Mouse (Mus musculus): ENCODE measurements around the gene Tmem108. TPM values are rescaled to one million over a fixed set of nuclear protein-coding genes. Genes with fewer than 3 reads are reported as not detected.

Gene Tmem108
- polyA plus RNA-seq, 1 experiment from 2014 or later: 38.0 TPM

- H3K27me3 ChIP-seq (ENCODE audit: control insufficient read depth, insufficient read depth, low read length): no peaks in the 10 kb centered on the region
- H3K4me3 ChIP-seq (ENCODE audit: low read depth, low read length): peak overlapping the region; percentile 85
- H3K36me3 ChIP-seq (ENCODE audit: control insufficient read depth, insufficient read depth, low read length): no peaks in the 10 kb centered on the region
- H3K9me3 ChIP-seq (ENCODE audit: control insufficient read depth, low read length): no peaks in the 10 kb centered on the region
- no peak overlapping the region for H3K9ac ChIP-seq (replicated peaks; ENCODE audit: low read depth, low read length)
- WGBS: 31% methylated on average over 8 of the region's 8 CpGs
- H3K27ac ChIP-seq (ENCODE audit: low read depth, low read length): no peak overlapping the region
- ATAC-seq (ENCODE audit: low read depth): no peak
- H3K4me1 ChIP-seq (ENCODE audit: control insufficient read depth, insufficient read depth, low read length): peaks cover 3% of the 10 kb centered on the region; the same call in 1 of the 2 replicates
- peak overlapping the region; percentile 58 for H3K4me2 ChIP-seq (ENCODE audit: low read depth, low read length)
Measured at GRCm38 (mm10) chr9:103760356-103760755, 1.3 kb downstream of the Tmem108 start.

GRCm38 (mm10) chr9:103759829-103760228 is 1.8 kb downstream of the Tmem108 start:
- Histone ChIP-seq H3K9ac (replicated peaks; ENCODE audit: low read depth, low read length) (no peak overlapping the region), H3K4me2 (ENCODE audit: low read depth, low read length) (peak overlapping the region; percentile 58), H3K9me3 (ENCODE audit: control insufficient read depth, low read length) (no peaks in the 10 kb centered on the region), H3K36me3 (ENCODE audit: control insufficient read depth, insufficient read depth, low read length) (no peaks in the 10 kb centered on the region), H3K27me3 (ENCODE audit: control insufficient read depth, insufficient read depth, low read length) (no peaks in the 10 kb centered on the region), H3K4me1 (ENCODE audit: control insufficient read depth, insufficient read depth, low read length) (peaks cover 3% of the 10 kb centered on the region; the same call in 1 of the 2 replicates), H3K27ac (ENCODE audit: low read depth, low read length) (no peak overlapping the region), H3K4me3 (ENCODE audit: low read depth, low read length) (peak overlapping the region; percentile 85)
- 56% methylated on average over 9 of the region's 9 CpGs for WGBS
- no peak for ATAC-seq (ENCODE audit: low read depth)

GRCm38 (mm10) chr9:103758930-103759695 is 2.5 kb downstream of the Tmem108 start:
- H3K4me3 ChIP-seq (ENCODE audit: low read depth, low read length): peak overlapping the region; percentile 85
- WGBS: 27% methylated on average over 20 of the region's 20 CpGs
- H3K36me3 ChIP-seq (ENCODE audit: control insufficient read depth, insufficient read depth, low read length): no peaks in the 10 kb centered on the region
- ATAC-seq (ENCODE audit: low read depth): no peak
- H3K4me2 ChIP-seq (ENCODE audit: low read depth, low read length): peak overlapping the region; percentile 58
- H3K27ac ChIP-seq (ENCODE audit: low read depth, low read length): no peak overlapping the region
- H3K4me1 ChIP-seq (ENCODE audit: control insufficient read depth, insufficient read depth, low read length): peaks cover 3% of the 10 kb centered on the region; the same call in 1 of the 2 replicates
- H3K27me3 ChIP-seq (ENCODE audit: control insufficient read depth, insufficient read depth, low read length): no peaks in the 10 kb centered on the region
- no peak overlapping the region for H3K9ac ChIP-seq (replicated peaks; ENCODE audit: low read depth, low read length)
- no peaks in the 10 kb centered on the region for H3K9me3 ChIP-seq (ENCODE audit: control insufficient read depth, low read length)

- 81% methylated on average over 7 of the region's 7 CpGs for WGBS
- Histone ChIP-seq H3K9me3 (ENCODE audit: control insufficient read depth, low read length) (no peaks in the 10 kb centered on the region), H3K4me2 (ENCODE audit: low read depth, low read length) (peak overlapping the region; percentile 58), H3K36me3 (ENCODE audit: control insufficient read depth, insufficient read depth, low read length) (no peaks in the 10 kb centered on the region), H3K4me1 (ENCODE audit: control insufficient read depth, insufficient read depth, low read length) (peaks cover 3% of the 10 kb centered on the region; the same call in 1 of the 2 replicates), H3K27me3 (ENCODE audit: control insufficient read depth, insufficient read depth, low read length) (no peaks in the 10 kb centered on the region), H3K9ac (replicated peaks; ENCODE audit: low read depth, low read length) (no peak overlapping the region), H3K27ac (ENCODE audit: low read depth, low read length) (no peak overlapping the region), H3K4me3 (ENCODE audit: low read depth, low read length) (no peak overlapping the region)
- ATAC-seq (ENCODE audit: low read depth): no peak
Measured at GRCm38 (mm10) chr9:103758246-103758645, 3.4 kb downstream of the Tmem108 start.

GRCm38 (mm10) chr9:103752618-103753017 is 9.0 kb downstream of the Tmem108 start:
- WGBS: 95% methylated on average over 10 of the region's 10 CpGs
- H3K27me3 ChIP-seq (ENCODE audit: control insufficient read depth, insufficient read depth, low read length): no peaks in the 10 kb centered on the region
- no peak overlapping the region for H3K27ac ChIP-seq (ENCODE audit: low read depth, low read length)
- no peaks in the 10 kb centered on the region for H3K9me3 ChIP-seq (ENCODE audit: control insufficient read depth, low read length)
- no peak for ATAC-seq (ENCODE audit: low read depth)
- H3K4me2 ChIP-seq (ENCODE audit: low read depth, low read length): no peak overlapping the region
- H3K9ac ChIP-seq (replicated peaks; ENCODE audit: low read depth, low read length): no peak overlapping the region
- peaks cover 3% of the 10 kb centered on the region; the same call in 1 of the 2 replicates for H3K4me1 ChIP-seq (ENCODE audit: control insufficient read depth, insufficient read depth, low read length)
- H3K4me3 ChIP-seq (ENCODE audit: low read depth, low read length): no peak overlapping the region
- H3K36me3 ChIP-seq (ENCODE audit: control insufficient read depth, insufficient read depth, low read length): no peaks in the 10 kb centered on the region

GRCm38 (mm10) chr9:103751568-103751967 is 10.1 kb downstream of the Tmem108 start:
- Histone ChIP-seq H3K9me3 (ENCODE audit: control insufficient read depth, low read length) (no peaks in the 10 kb centered on the region), H3K4me3 (ENCODE audit: low read depth, low read length) (no peak overlapping the region), H3K27me3 (ENCODE audit: control insufficient read depth, insufficient read depth, low read length) (no peaks in the 10 kb centered on the region), H3K4me1 (ENCODE audit: control insufficient read depth, insufficient read depth, low read length) (peaks cover 3% of the 10 kb centered on the region; the same call in 1 of the 2 replicates), H3K27ac (ENCODE audit: low read depth, low read length) (no peak overlapping the region), H3K9ac (replicated peaks; ENCODE audit: low read depth, low read length) (no peak overlapping the region), H3K4me2 (ENCODE audit: low read depth, low read length) (no peak overlapping the region), H3K36me3 (ENCODE audit: control insufficient read depth, insufficient read depth, low read length) (no peaks in the 10 kb centered on the region)
- 50% methylated on average over 9 of the region's 9 CpGs for WGBS
- no peak for ATAC-seq (ENCODE audit: low read depth)

- H3K4me3 ChIP-seq (ENCODE audit: low read depth, low read length): no peak overlapping the region
- no peaks in the 10 kb centered on the region for H3K9me3 ChIP-seq (ENCODE audit: control insufficient read depth, low read length)
- WGBS: 85% methylated on average over 9 of the region's 9 CpGs
- no peak overlapping the region for H3K27ac ChIP-seq (ENCODE audit: low read depth, low read length)
- no peaks in the 10 kb centered on the region for H3K36me3 ChIP-seq (ENCODE audit: control insufficient read depth, insufficient read depth, low read length)
- H3K4me1 ChIP-seq (ENCODE audit: control insufficient read depth, insufficient read depth, low read length): peaks cover 3% of the 10 kb centered on the region; the same call in 1 of the 2 replicates
- H3K9ac ChIP-seq (replicated peaks; ENCODE audit: low read depth, low read length): no peak overlapping the region
- no peaks in the 10 kb centered on the region for H3K27me3 ChIP-seq (ENCODE audit: control insufficient read depth, insufficient read depth, low read length)
- ATAC-seq (ENCODE audit: low read depth): no peak
- no peak overlapping the region for H3K4me2 ChIP-seq (ENCODE audit: low read depth, low read length)
Measured at GRCm38 (mm10) chr9:103750491-103750890, 11.1 kb downstream of the Tmem108 start.

- Histone ChIP-seq H3K27ac (ENCODE audit: low read depth, low read length) (no peak overlapping the region), H3K9me3 (ENCODE audit: control insufficient read depth, low read length) (peaks cover 5% of the 10 kb centered on the region; the same call in 1 of the 2 replicates), H3K36me3 (ENCODE audit: control insufficient read depth, insufficient read depth, low read length) (no peaks in the 10 kb centered on the region), H3K9ac (replicated peaks; ENCODE audit: low read depth, low read length) (no peak overlapping the region), H3K4me2 (ENCODE audit: low read depth, low read length) (no peak overlapping the region), H3K27me3 (ENCODE audit: control insufficient read depth, insufficient read depth, low read length) (no peaks in the 10 kb centered on the region), H3K4me1 (ENCODE audit: control insufficient read depth, insufficient read depth, low read length) (peaks cover 2% of the 10 kb centered on the region; the same call in 1 of the 2 replicates), H3K4me3 (ENCODE audit: low read depth, low read length) (no peak overlapping the region)
- 86% methylated on average over 5 of the region's 5 CpGs for WGBS
- no peak for ATAC-seq (ENCODE audit: low read depth)
Measured at GRCm38 (mm10) chr9:103746598-103746997, 15.0 kb downstream of the Tmem108 start.

GRCm38 (mm10) chr9:103740145-103740544 is 21.5 kb downstream of the Tmem108 start:
- Histone ChIP-seq H3K4me2 (ENCODE audit: low read depth, low read length) (no peak overlapping the region), H3K36me3 (ENCODE audit: control insufficient read depth, insufficient read depth, low read length) (no peaks in the 10 kb centered on the region), H3K4me1 (ENCODE audit: control insufficient read depth, insufficient read depth, low read length) (no peaks in the 10 kb centered on the region), H3K4me3 (ENCODE audit: low read depth, low read length) (no peak overlapping the region), H3K9ac (replicated peaks; ENCODE audit: low read depth, low read length) (no peak overlapping the region), H3K27ac (ENCODE audit: low read depth, low read length) (no peak overlapping the region), H3K9me3 (ENCODE audit: control insufficient read depth, low read length) (peaks cover 5% of the 10 kb centered on the region; the same call in 1 of the 2 replicates), H3K27me3 (ENCODE audit: control insufficient read depth, insufficient read depth, low read length) (no peaks in the 10 kb centered on the region)
- ATAC-seq (ENCODE audit: low read depth): no peak
- WGBS: 59% methylated on average over 12 of the region's 12 CpGs
